Mouse (Mus musculus) bone marrow macrophage, adult 2 months (primary cell): Measurements from ENCODE around the gene C2cd4d.

Source experiments
- CTCF ChIP-seq: IDR thresholded peaks from 2 replicates; pipeline ENCODE4 v1.5.1; 2012; ENCODE audit warnings: low read depth, mild to moderate bottlenecking, low read length, moderate library complexity
- POLR2A ChIP-seq: IDR thresholded peaks from 2 replicates; pipeline ENCODE4 v1.6.1; 2012; ENCODE audit warnings: mild to moderate bottlenecking, low read depth, low read length, borderline replicate concordance

GRCm38 (mm10) chr3:94393049-94393448 lies 30.8 kb downstream of the C2cd4d start:
- TF ChIP-seq CTCF = no peak
- TF ChIP-seq POLR2A = no peak
